34 mouse cellular contexts compared by ENCODE assay signal in the genomic region with DNA sequence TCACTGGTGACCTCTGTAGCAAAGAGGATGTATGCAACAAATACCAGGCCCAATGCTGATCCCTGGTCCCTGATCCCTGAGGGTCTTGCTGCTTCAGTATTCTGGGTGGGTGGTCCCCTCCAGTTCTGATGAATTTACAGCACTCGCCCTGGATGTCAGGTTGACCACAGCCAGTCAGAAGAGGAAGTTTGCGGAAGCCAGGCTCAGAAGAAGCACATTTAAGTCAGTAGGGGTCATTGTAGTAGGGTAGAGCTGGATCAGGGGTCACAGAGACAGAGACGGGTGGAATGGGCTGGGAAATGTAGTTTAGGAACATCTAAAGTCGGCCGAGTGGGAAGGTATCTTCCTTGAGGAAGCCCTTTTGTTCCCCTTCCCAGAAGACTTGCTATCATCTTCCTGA.
"Had no signal": no experiment of that assay in that cellular context is flagged by ENCODE, and none has a peak within 500 bp of the region (broad histone marks: within the 10 kb centered on the region; RNA-seq: fewer than 3 reads in every experiment).

No protein-coding gene starts in this region.

- H3K27me3 ChIP-seq: hindbrain, embryonic 15.5 days; intestine, embryonic 15.5 days had no signal

- H3K9me3 ChIP-seq: heart, embryonic 10.5 days; heart, embryonic 12.5 days; heart, embryonic 13.5 days; heart, embryonic 15.5 days; hindbrain, embryonic 10.5 days; hindbrain, embryonic 12.5 days; hindbrain, embryonic 13.5 days; hindbrain, embryonic 15.5 days; intestine, embryonic 15.5 days; kidney, embryonic 15.5 days had no signal

- DNase-seq: heart, postnatal 10 days; heart, postnatal 14 days; heart, postnatal 36 days; heart, postnatal 4 days; kidney, adult 11 months; kidney, adult 18-20 months; kidney, adult 2 months; kidney, adult 8-10 months; kidney, adult 9 months; kidney, postnatal 10 days; kidney, postnatal 14 days; kidney, postnatal 25 days; kidney, postnatal 36 days; kidney, postnatal 4 days; layer of hippocampus, adult 9-11 months; layer of hippocampus, postnatal 36 days had no signal

- H3K4me2 ChIP-seq: heart, embryonic 11.5 days; heart, embryonic 12.5 days; heart, embryonic 13.5 days; heart, embryonic 15.5 days; hindbrain, embryonic 12.5 days; hindbrain, embryonic 13.5 days; hindbrain, embryonic 15.5 days; intestine, embryonic 15.5 days; kidney, embryonic 15.5 days had no signal

- H3K27ac ChIP-seq: heart, embryonic 10.5 days; heart, embryonic 13.5 days; heart, embryonic 15.5 days; hindbrain, embryonic 10.5 days; hindbrain, embryonic 12.5 days; hindbrain, embryonic 13.5 days; hindbrain, embryonic 15.5 days; hindbrain, postnatal 0 days; intestine, embryonic 15.5 days; kidney, embryonic 15.5 days; kidney, postnatal 0 days; layer of hippocampus, adult 2 months had no signal

- H3K36me3 ChIP-seq: heart, embryonic 10.5 days; heart, embryonic 12.5 days; heart, embryonic 13.5 days; heart, embryonic 15.5 days; hindbrain, embryonic 10.5 days; hindbrain, embryonic 12.5 days; hindbrain, embryonic 13.5 days; hindbrain, embryonic 15.5 days; intestine, embryonic 15.5 days; kidney, embryonic 15.5 days had no signal

- H3K4me3 ChIP-seq: heart, embryonic 10.5 days; heart, embryonic 12.5 days; heart, embryonic 13.5 days; heart, embryonic 15.5 days; hindbrain, embryonic 10.5 days; hindbrain, embryonic 12.5 days; hindbrain, embryonic 13.5 days; hindbrain, embryonic 15.5 days; intestine, embryonic 15.5 days; kidney, embryonic 15.5 days; layer of hippocampus, adult 2 months had no signal

- H3K9ac ChIP-seq: heart, embryonic 12.5 days; heart, embryonic 13.5 days; heart, embryonic 15.5 days; hindbrain, embryonic 12.5 days; hindbrain, embryonic 13.5 days; hindbrain, embryonic 15.5 days; intestine, embryonic 15.5 days; kidney, embryonic 15.5 days had no signal

- ATAC-seq: hindbrain, embryonic 16.5 days; hindbrain, postnatal 0 days; inflammation-experienced regulatory T-cells, adult 6 months; intestine, embryonic 15.5 days; intestine, embryonic 16.5 days; intestine, postnatal 0 days had no signal
